Mouse (Mus musculus) megakaryocyte, embryonic 14.5 days (primary cell): Measurements from ENCODE around the gene Vwa3a.

Source experiments
- FLI1 ChIP-seq: IDR thresholded peaks from 2 replicates; pipeline ENCODE4 v1.6.1; 2012; ENCODE audit warnings: low read length, inconsistent platforms, mixed read lengths
- GATA1 ChIP-seq: IDR thresholded peaks from 3 replicates; pipeline ENCODE4 v1.6.1; 2012; ENCODE audit warnings: mixed read lengths, low read length, inconsistent platforms, borderline replicate concordance

DNA sequence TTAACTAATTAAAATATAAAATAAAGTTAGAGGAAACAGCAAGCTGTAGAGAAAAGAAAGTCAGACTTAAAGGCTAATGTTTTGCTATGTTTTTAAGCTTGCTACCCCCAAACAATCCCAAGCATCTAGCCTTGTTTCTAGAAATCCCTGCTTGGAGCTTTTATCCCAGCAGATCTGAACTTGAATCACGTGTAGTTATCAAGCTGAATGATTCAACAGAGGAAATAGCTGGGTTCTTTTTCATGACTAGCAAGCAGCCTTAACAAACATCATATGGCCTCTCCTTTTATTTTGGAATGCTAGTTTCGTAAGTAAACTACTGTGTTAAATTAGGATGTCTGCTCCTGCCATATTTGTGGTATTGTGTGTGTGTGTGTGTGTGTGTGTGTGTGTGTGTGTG, 21.9 kb upstream of the Vwa3a start:
- TF ChIP-seq GATA1 (no peak), FLI1 (no peak)
